In the genomic region with DNA sequence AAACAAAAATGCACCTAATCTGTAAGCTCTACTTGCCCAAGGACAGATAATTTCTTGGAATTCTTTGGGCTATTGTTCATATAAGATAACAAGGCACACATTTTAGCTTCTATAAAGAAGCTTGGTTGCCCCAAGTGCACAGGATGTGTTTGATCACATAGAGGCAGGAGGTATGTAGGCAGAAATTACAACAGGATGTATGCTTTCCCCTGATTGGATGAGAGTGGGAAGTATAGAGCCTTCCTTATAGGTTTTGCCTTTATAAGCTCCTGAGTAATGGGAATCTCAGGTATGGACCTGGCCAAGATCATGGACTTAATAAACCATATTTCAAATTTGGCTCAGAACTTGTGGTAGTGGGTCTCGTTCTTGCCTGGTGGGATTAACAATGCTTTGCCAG, we compare ENCODE assay signal across 16 mouse cellular contexts. TPM values are rescaled to one million over a fixed set of nuclear protein-coding genes. Genes with fewer than 3 reads are reported as not detected.
DNase-seq lines count a peak whose midpoint lies in the region; ATAC-seq lines count a peak whose summit lies in the region.
"Had no signal": no experiment of that assay in that cellular context is flagged by ENCODE, and none has a peak within 500 bp of the region (broad histone marks: within the 10 kb centered on the region; RNA-seq: fewer than 3 reads in every experiment).

No protein-coding gene starts in this region.

- ATAC-seq in CD4-positive, CD25-positive, alpha-beta regulatory T cell, adult 4 months, result peak; percentile 56
- ATAC-seq in inflammation-experienced regulatory T-cells, adult 6 months, result peak; percentile 53
- ATAC-seq: forebrain, embryonic 13.5 days; forebrain, embryonic 15.5 days; forebrain, postnatal 0 days had no signal

- peak; percentile 13 for DNase-seq in CD4-positive, CD25-positive, alpha-beta regulatory T cell, adult 2 months (ENCODE audit: low read depth, low spot score)
- DNase-seq in heart, adult 18-20 months, result no peak
- no peak for DNase-seq in urinary bladder, postnatal 25 days (ENCODE audit: low spot score)
- DNase-seq: adrenal gland, adult 8-10 months; adrenal gland, postnatal 14 days; adrenal gland, postnatal 36 days; cerebellum, adult 11-12 months; cerebellum, adult 2 months; cerebellum, adult 9-10 months; cerebellum, postnatal 10 days; cerebellum, postnatal 25 days; forebrain, postnatal 0 days had no signal

RNA-seq across cellular contexts. Expression of gene Zfp277, which starts 20.7 kb away (rescaled TPM):
- polyA plus RNA-seq in CD4-positive, CD25-positive, alpha-beta regulatory T cell, adult 4 months (2017; shearing (Covaris generic)), result 10 to 100 TPM; 39.8 to 40.1 TPM
- polyA plus RNA-seq in inflammation-experienced regulatory T-cells, adult 6 months (2017; shearing (Covaris generic)), result 10 to 100 TPM; 32.8 to 38.7 (median 38.7) TPM
- 10 to 100 TPM; 11.6 to 13.1 TPM for total RNA-seq in heart, adult 18-20 months (2021)

RNA-seq across cellular contexts. Expression of gene Dock4, which starts 20.8 kb away (rescaled TPM):
- polyA plus RNA-seq in CD4-positive, CD25-positive, alpha-beta regulatory T cell, adult 4 months (2017; shearing (Covaris generic)), result 1 to 10 TPM in 1 of 2 experiments, under 1 TPM in 1; 0.90 to 1.7 TPM
- 1 to 10 TPM in 1 of 3 experiments, under 1 TPM in 2; 0.79 to 1.2 (median 0.80) TPM for polyA plus RNA-seq in inflammation-experienced regulatory T-cells, adult 6 months (2017; shearing (Covaris generic))
- 10 to 100 TPM; 11.9 to 13.9 TPM for total RNA-seq in heart, adult 18-20 months (2021)
